Comparison of ENCODE assay signal across 9 mouse cellular contexts in the genomic region with DNA sequence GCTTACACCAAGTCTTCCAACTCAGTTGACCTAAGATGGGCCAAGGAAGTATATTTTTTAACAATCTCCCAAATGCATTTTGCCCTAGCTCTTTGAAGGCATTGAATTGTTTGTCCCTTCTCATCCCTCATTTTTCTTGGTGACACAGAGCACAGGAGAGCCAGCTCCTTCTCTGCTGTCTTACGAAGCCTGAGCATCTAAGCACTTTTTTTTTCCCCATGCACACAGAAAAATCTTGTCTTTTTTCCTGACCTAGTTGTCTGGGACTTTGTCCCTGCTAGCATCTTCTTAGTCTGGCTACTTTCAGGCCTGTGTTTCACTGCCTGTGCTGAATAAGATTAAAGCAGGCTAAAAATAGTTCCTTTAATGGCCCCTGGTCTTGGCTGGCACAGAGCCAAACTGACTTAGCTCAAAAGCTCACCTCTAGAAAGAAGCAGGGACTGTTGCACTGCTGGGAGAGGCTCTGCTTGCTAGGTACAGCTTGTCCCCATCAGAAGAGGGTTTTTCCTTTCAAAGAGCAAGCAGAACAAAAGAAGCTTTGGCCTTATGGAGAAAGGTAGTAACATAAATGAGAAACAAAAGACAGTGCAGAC. TPM values are rescaled to one million over a fixed set of nuclear protein-coding genes. Genes with fewer than 3 reads are reported as not detected.
DNase-seq lines count a peak whose midpoint lies in the region; ATAC-seq and TF ChIP-seq lines count a peak whose summit lies in the region.
"Had no signal": no experiment of that assay in that cellular context is flagged by ENCODE, and none has a peak within 500 bp of the region (broad histone marks: within the 10 kb centered on the region; RNA-seq: fewer than 3 reads in every experiment).

No protein-coding gene starts in this region.

- peaks cover 34% of the 10 kb centered on the region for H3K4me1 ChIP-seq in heart, embryonic 16.5 days (ENCODE audit: control insufficient read depth, insufficient read depth, low read length)
- peaks cover 13% of the 10 kb centered on the region for H3K4me1 ChIP-seq in limb, embryonic 14.5 days (ENCODE audit: control insufficient read depth, insufficient read depth, low read length)

- H3K4me3 ChIP-seq in heart, embryonic 16.5 days (ENCODE audit: low read length): no peak overlapping the region
- no peak overlapping the region for H3K4me3 ChIP-seq in limb, embryonic 14.5 days (replicated peaks; ENCODE audit: low read length)

- 29% methylated on average over 1 of the region's 1 CpGs for WGBS in heart, embryonic 16.5 days
- 63% methylated on average over 1 of the region's 1 CpGs for WGBS in limb, embryonic 14.5 days

- peak overlapping the region; percentile 30; the same call in 1 of the 2 replicates for H3K9ac ChIP-seq in heart, embryonic 16.5 days (ENCODE audit: low read length)
- H3K9ac ChIP-seq in limb, embryonic 14.5 days (ENCODE audit: low read depth, low read length, severe bottlenecking): no peak overlapping the region; the same call in 1 of the 2 replicates

- H3K27ac ChIP-seq in heart, embryonic 16.5 days (ENCODE audit: low read length): peak overlapping the region; percentile 78
- H3K27ac ChIP-seq in limb, embryonic 14.5 days (replicated peaks; ENCODE audit: low read depth, low read length): no peak overlapping the region

- 0 out of 2 replicates have a peak overlapping the region, but pooled peaks have one; percentile 23 for H3K4me2 ChIP-seq in heart, embryonic 16.5 days (ENCODE audit: low read depth, low read length)
- no peak overlapping the region for H3K4me2 ChIP-seq in limb, embryonic 14.5 days (replicated peaks; ENCODE audit: low read depth, low read length, severe bottlenecking)

- TF ChIP-seq POLR2A in limb, embryonic 14.5 days (IDR thresholded peaks at IDR 0.05; ENCODE audit: borderline replicate concordance, extremely low read depth, insufficient read depth, insufficient read length): no peak

- ATAC-seq in heart, embryonic 16.5 days (replicated peaks; ENCODE audit: extremely low read depth, insufficient read depth, low FRiP score): peak; percentile 41; the same call in 1 of the 2 replicates
- ATAC-seq in limb, embryonic 14.5 days (ENCODE audit: low FRiP score, low read depth): no peak

- DNase-seq in left cerebral cortex, postnatal 4 days: peak; percentile 39
- no peak for DNase-seq in left cerebral cortex, postnatal 36 days (ENCODE audit: low spot score in 2 of 2)
- DNase-seq in adrenal gland, adult 2 months: peak; percentile 48
- peak; percentile 61 for DNase-seq in limb, embryonic 14.5 days (ENCODE audit: low spot score)
- no peak for DNase-seq in frontal cortex, postnatal 14 days (ENCODE audit: low spot score in 2 of 2)
- no peak for DNase-seq in thymus, postnatal 0 days (ENCODE audit: low spot score)
- DNase-seq in natural killer cell, adult 2 months (ENCODE audit: low spot score in 2 of 2): no peak

- H3K9me3 ChIP-seq in heart, embryonic 16.5 days (replicated peaks; ENCODE audit: control insufficient read depth, low read length): no peaks in the 10 kb centered on the region
- H3K9me3 ChIP-seq in limb, embryonic 14.5 days (ENCODE audit: control insufficient read depth, low read length): no peaks in the 10 kb centered on the region

- no peaks in the 10 kb centered on the region for H3K27me3 ChIP-seq in heart, embryonic 16.5 days (ENCODE audit: control insufficient read depth, insufficient read depth, low read length)
- H3K27me3 ChIP-seq in limb, embryonic 14.5 days (ENCODE audit: control insufficient read depth, insufficient read depth, low read length): no peaks in the 10 kb centered on the region

- intact Hi-C loops in left cerebral cortex, postnatal 4 days (cut with DNase I): no loop called here
- intact Hi-C loops in left cerebral cortex, postnatal 36 days (cut with DNase I): no loop called here

- H3K36me3 ChIP-seq in heart, embryonic 16.5 days (ENCODE audit: control insufficient read depth, insufficient read depth): peaks cover 11% of the 10 kb centered on the region
- H3K36me3 ChIP-seq in limb, embryonic 14.5 days (ENCODE audit: control insufficient read depth, insufficient read depth, low read length): peaks cover 35% of the 10 kb centered on the region

RNA-seq across cellular contexts. Expression of gene Nefh, which starts 16.8 kb away (rescaled TPM):
- 1 to 10 TPM; 3.2 to 4.8 TPM for total RNA-seq in left cerebral cortex, postnatal 4 days (2021)
- total RNA-seq in left cerebral cortex, postnatal 36 days (2021): 10 to 100 TPM; 44.0 to 47.2 TPM
- total RNA-seq in adrenal gland, adult 2 months (2021): 1 to 10 TPM; 2.1 TPM
- 0.71 and 2.5 TPM in 2 replicates for polyA plus RNA-seq in adrenal gland, adult 2 months (2012; rRNA removed)
- 0.42 and 0.60 TPM in 2 replicates for polyA plus RNA-seq in heart, embryonic 16.5 days (2015; fragmentation: Nextera tagmentation; extraction: Ambion mirVana)
- 0.14 and 0.23 TPM in 2 replicates for polyA plus RNA-seq in limb, embryonic 14.5 days (2012; rRNA removed)
- polyA plus RNA-seq in limb, embryonic 14.5 days (2014; fragmentation: Nextera tagmentation; extraction: Ambion mirVana): 0.28 and 0.32 TPM in 2 replicates
- polyA plus RNA-seq in thymus, postnatal 0 days (2015; fragmentation: Nextera tagmentation; extraction: Ambion mirVana): 3.1 and 3.9 TPM in 2 replicates
- polyA plus RNA-seq: liver, adult 2 months had no signal

RNA-seq across cellular contexts. Expression of gene Thoc5, which starts 36.0 kb away (rescaled TPM):
- 10 to 100 TPM; 58.1 to 61.4 TPM for total RNA-seq in left cerebral cortex, postnatal 4 days (2021)
- 10 to 100 TPM; 35.7 to 45.4 TPM for total RNA-seq in left cerebral cortex, postnatal 36 days (2021)
- 10 to 100 TPM; 32.3 to 34.1 TPM for total RNA-seq in adrenal gland, adult 2 months (2021)
- polyA plus RNA-seq in adrenal gland, adult 2 months (2012; rRNA removed): 8.8 TPM in 2 replicates
- polyA plus RNA-seq in heart, embryonic 16.5 days (2015; fragmentation: Nextera tagmentation; extraction: Ambion mirVana): 23.4 and 25.9 TPM in 2 replicates
- polyA plus RNA-seq in limb, embryonic 14.5 days (2012; rRNA removed): 32.0 and 39.0 TPM in 2 replicates
- polyA plus RNA-seq in limb, embryonic 14.5 days (2014; fragmentation: Nextera tagmentation; extraction: Ambion mirVana): 34.0 and 36.5 TPM in 2 replicates
- 35.4 and 37.7 TPM in 2 replicates for polyA plus RNA-seq in thymus, postnatal 0 days (2015; fragmentation: Nextera tagmentation; extraction: Ambion mirVana)

RNA-seq across cellular contexts. Expression of gene Ap1b1, which starts 55.5 kb away (rescaled TPM):
- total RNA-seq in left cerebral cortex, postnatal 4 days (2021): 100 to 1,000 TPM; 110 to 115 TPM
- 100 to 1,000 TPM; 145 to 153 TPM for total RNA-seq in left cerebral cortex, postnatal 36 days (2021)
- 10 to 100 TPM; 59.0 to 78.0 TPM for total RNA-seq in adrenal gland, adult 2 months (2021)
- 68.2 and 111 TPM in 2 replicates for polyA plus RNA-seq in adrenal gland, adult 2 months (2012; rRNA removed)
- 44.4 and 45.1 TPM in 2 replicates for polyA plus RNA-seq in heart, embryonic 16.5 days (2015; fragmentation: Nextera tagmentation; extraction: Ambion mirVana)
- polyA plus RNA-seq in limb, embryonic 14.5 days (2012; rRNA removed): 52.0 and 59.8 TPM in 2 replicates
- 49.0 and 51.3 TPM in 2 replicates for polyA plus RNA-seq in limb, embryonic 14.5 days (2014; fragmentation: Nextera tagmentation; extraction: Ambion mirVana)
- polyA plus RNA-seq in thymus, postnatal 0 days (2015; fragmentation: Nextera tagmentation; extraction: Ambion mirVana): 56.7 and 59.0 TPM in 2 replicates

RNA-seq across cellular contexts. Expression of gene Nipsnap1, which starts 57.4 kb away (rescaled TPM):
- 100 to 1,000 TPM; 102 TPM for total RNA-seq in left cerebral cortex, postnatal 4 days (2021)
- 10 to 100 TPM; 85.0 to 90.8 TPM for total RNA-seq in left cerebral cortex, postnatal 36 days (2021)
- 10 to 100 TPM; 31.5 to 35.9 TPM for total RNA-seq in adrenal gland, adult 2 months (2021)
- polyA plus RNA-seq in adrenal gland, adult 2 months (2012; rRNA removed): 28.2 and 30.6 TPM in 2 replicates
- 22.3 and 23.2 TPM in 2 replicates for polyA plus RNA-seq in heart, embryonic 16.5 days (2015; fragmentation: Nextera tagmentation; extraction: Ambion mirVana)
- 34.7 and 38.0 TPM in 2 replicates for polyA plus RNA-seq in limb, embryonic 14.5 days (2012; rRNA removed)
- polyA plus RNA-seq in limb, embryonic 14.5 days (2014; fragmentation: Nextera tagmentation; extraction: Ambion mirVana): 42.9 and 53.8 TPM in 2 replicates
- 46.8 and 50.8 TPM in 2 replicates for polyA plus RNA-seq in thymus, postnatal 0 days (2015; fragmentation: Nextera tagmentation; extraction: Ambion mirVana)

Comparison
In these comparisons a context has a peak if more than half of its experiments do, and no peak if none do; other contexts are left out.
1. DNase-seq: peak in left cerebral cortex, postnatal 4 days (single experiment), adrenal gland, adult 2 months (single experiment) and limb, embryonic 14.5 days (single experiment); none in left cerebral cortex, postnatal 36 days (0 of 2), frontal cortex, postnatal 14 days (0 of 2), thymus, postnatal 0 days (single experiment) and natural killer cell, adult 2 months (0 of 2).